Comparison of ENCODE assay signal across 8 mouse cellular contexts in the genomic region with DNA sequence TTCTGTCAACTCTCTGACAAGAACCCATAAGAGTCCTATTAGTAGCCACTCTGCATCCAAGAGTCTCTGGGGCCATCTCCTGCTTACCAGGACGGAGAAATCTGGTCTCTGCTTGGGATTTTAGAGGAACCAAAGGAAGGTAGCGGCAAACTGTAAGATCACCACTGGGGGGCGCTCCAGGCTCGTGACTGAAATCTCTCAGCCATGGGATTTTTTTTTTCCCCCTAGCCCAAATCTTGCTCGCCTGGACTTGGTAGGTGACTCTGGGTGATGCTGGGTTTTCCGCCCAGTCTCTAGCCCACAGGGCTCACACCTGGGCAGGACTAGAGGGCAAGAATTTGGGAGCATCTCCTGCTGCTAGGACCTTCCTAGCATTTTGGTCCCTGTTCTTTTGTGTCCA. TPM values are rescaled to one million over a fixed set of nuclear protein-coding genes. Genes with fewer than 3 reads are reported as not detected.
A peak's percentile ranks its signal among the peaks of the same experiment; 100 is the strongest.
DNase-seq lines count a peak whose midpoint lies in the region; ATAC-seq and TF ChIP-seq lines count a peak whose summit lies in the region.

No protein-coding gene starts in this region.

- POLR2A ChIA-PET in Patski (lab: Charles Lee), result no interaction called here

- in situ Hi-C loops in Patski (cut with MboI; ENCODE audit: low pct_unique_long_range_greater_than_20kb), result no loop called here

- H3K27me3 ChIP-seq in kidney, embryonic 16.5 days (ENCODE audit: insufficient read depth, low read length), result no peaks in the 10 kb centered on the region
- H3K27me3 ChIP-seq in Patski, result peaks cover 3% of the 10 kb centered on the region
- H3K27me3 ChIP-seq in limb, embryonic 11.5 days (ENCODE audit: control insufficient read depth, insufficient read depth, low read length), result no peaks in the 10 kb centered on the region

- peak; percentile 28 to 59 for DNase-seq in kidney, adult 8-10 months
- DNase-seq in Patski (ENCODE audit: low read depth, low spot score), result no peak
- peak; percentile 90 to 94 for DNase-seq in cerebellum, postnatal 14 days
- peak; percentile 76 to 89 for DNase-seq in heart, postnatal 10 days
- peak; percentile 89 for DNase-seq in limb, embryonic 11.5 days (ENCODE audit: low spot score)
- DNase-seq in ovary, postnatal 14 days (ENCODE audit: low spot score), result peak; percentile 68
- DNase-seq in urinary bladder, postnatal 25 days (ENCODE audit: low spot score), result peak; percentile 62

- H3K9me3 ChIP-seq in kidney, embryonic 16.5 days (ENCODE audit: low read length), result no peaks in the 10 kb centered on the region
- no peaks in the 10 kb centered on the region for H3K9me3 ChIP-seq in limb, embryonic 11.5 days (ENCODE audit: control insufficient read depth, low read length)

- H3K4me1 ChIP-seq in kidney, embryonic 16.5 days (ENCODE audit: insufficient read depth, low read length), result peaks cover 31% of the 10 kb centered on the region
- H3K4me1 ChIP-seq in limb, embryonic 11.5 days (ENCODE audit: control insufficient read depth, insufficient read depth, low read length), result peaks cover 6% of the 10 kb centered on the region; the same call in 1 of the 2 replicates

- intact Hi-C loops in heart, postnatal 10 days (cut with DNase I), result loop anchor here (2.0 to 10.0 kb wide), 4 partner anchors 137 to 321 kb away; a partner anchor contains a TSS

- no peak overlapping the region for H3K4me3 ChIP-seq in kidney, embryonic 16.5 days (ENCODE audit: low read length)
- H3K4me3 ChIP-seq in limb, embryonic 11.5 days (ENCODE audit: low read depth, low read length), result no peak overlapping the region

- CTCF ChIA-PET in Patski (lab: Charles Lee), result interaction anchor here (3.2 kb wide), 1 partner anchor 19 kb away, joined by 16 read pairs; no protein-coding TSS in a partner anchor

- H3K36me3 ChIP-seq in kidney, embryonic 16.5 days (ENCODE audit: insufficient read depth, low read length), result no peaks in the 10 kb centered on the region
- no peaks in the 10 kb centered on the region for H3K36me3 ChIP-seq in limb, embryonic 11.5 days (ENCODE audit: control insufficient read depth, insufficient read depth, low read length)

- ATAC-seq in kidney, embryonic 16.5 days (ENCODE audit: low FRiP score, low TSS enrichment), result no peak
- peak; percentile 10 for ATAC-seq in Patski
- ATAC-seq in limb, embryonic 11.5 days (ENCODE audit: insufficient number of reproducible peaks, low FRiP score, low TSS enrichment, low read depth), result no peak

- 11% methylated on average over 6 of the region's 6 CpGs for WGBS in kidney, embryonic 16.5 days
- WGBS in limb, embryonic 11.5 days, result 8% methylated on average over 6 of the region's 6 CpGs

- H3K9ac ChIP-seq in kidney, embryonic 16.5 days (replicated peaks; ENCODE audit: low read length), result no peak overlapping the region
- H3K9ac ChIP-seq in limb, embryonic 11.5 days (ENCODE audit: low read length), result no peak overlapping the region

- no peak overlapping the region for H3K4me2 ChIP-seq in kidney, embryonic 16.5 days (replicated peaks; ENCODE audit: low read depth, low read length)
- H3K4me2 ChIP-seq in limb, embryonic 11.5 days (ENCODE audit: low read depth, severe bottlenecking), result no peak overlapping the region

- TF ChIP-seq CTCF in Patski (IDR thresholded peaks at IDR 0.05), result no peak

- H3K27ac ChIP-seq in kidney, embryonic 16.5 days (ENCODE audit: low read length), result no peak overlapping the region
- H3K27ac ChIP-seq in limb, embryonic 11.5 days (replicated peaks; ENCODE audit: low read depth, low read length), result no peak overlapping the region

RNA-seq across cellular contexts. Expression of a gene that starts 46.6 kb away (rescaled TPM):
- polyA plus RNA-seq in kidney, embryonic 16.5 days (2015; fragmentation: Nextera tagmentation; extraction: Ambion mirVana), result 0.16 and 0.19 TPM in 2 replicates
- polyA plus RNA-seq in Patski (2021), result 0.22 TPM
- total RNA-seq in heart, postnatal 10 days (2021), result under 1 TPM; 0.12 TPM
- polyA plus RNA-seq in limb, embryonic 11.5 days (2014; fragmentation: Nextera tagmentation; extraction: Ambion mirVana), result 0.11 TPM in 2 replicates
